Mouse (Mus musculus) CH12.LX (cell line): ENCODE data around the gene Kdm1b. TPM values are rescaled to one million over a fixed set of nuclear protein-coding genes. Genes with fewer than 3 reads are reported as not detected.

ENCODE experiments used
- DNase-seq: peaks from one replicate; pipeline ENCODE4 v3.0.0-alpha.2; 2013; ENCODE audit errors: extremely low read depth
- H3K27ac ChIP-seq: 2 replicates; pipeline ENCODE4 v1.5.1; 2012; ENCODE audit warnings: low read depth, mild to moderate bottlenecking, control low read depth, moderate library complexity; ENCODE audit not compliant: insufficient read depth
- H3K27me3 ChIP-seq: replicated peaks from 2 replicates; pipeline ENCODE3; 2012; ENCODE audit warnings: inconsistent platforms
- H3K36me3 ChIP-seq, 2 experiments: replicated peaks in 1 of 2; 2 replicates each; pipeline versions ENCODE3 to v1.6.1; 2012; ENCODE audit warnings: inconsistent platforms in 1 of 2, low read length in 1 of 2, mild to moderate bottlenecking in 1 of 2, mixed read lengths in 1 of 2, moderate library complexity in 1 of 2; ENCODE audit not compliant: control insufficient read depth in 1 of 2, insufficient read depth in 1 of 2
- H3K4me1 ChIP-seq, 2 experiments: 2 replicates each; pipeline ENCODE4 v1.6.1; 2012; ENCODE audit warnings: inconsistent platforms in 1 of 2, moderate library complexity in 1 of 2; ENCODE audit not compliant: insufficient read depth in 2 of 2, control insufficient read depth in 1 of 2
- H3K4me2 ChIP-seq: 2 replicates; pipeline ENCODE4 v1.6.1; 2012; ENCODE audit warnings: low read depth, mild to moderate bottlenecking, control low read depth; ENCODE audit not compliant: poor library complexity, insufficient read depth, severe bottlenecking
- H3K4me3 ChIP-seq, 3 experiments: fragments of 150-350 bp in 1 of 3; sonication (generic) in 1 of 3; replicated peaks in 1 of 3; 2 replicates each; pipeline versions ENCODE3 to v1.5.1; 2011 to 2012; ENCODE audit warnings: low read depth in 2 of 3, low read length in 2 of 3, mild to moderate bottlenecking in 2 of 3, moderate library complexity in 2 of 3, control low read depth in 1 of 3, improper control_type of control experiment in 1 of 3, inconsistent platforms in 1 of 3, mixed read lengths in 1 of 3; ENCODE audit not compliant: poor library complexity in 1 of 3
- H3K79me2 ChIP-seq: replicated peaks from 2 replicates; pipeline ENCODE4 v1.6.1; 2012; ENCODE audit warnings: mild to moderate bottlenecking, moderate library complexity; ENCODE audit not compliant: control insufficient read depth, poor library complexity, insufficient read depth, severe bottlenecking; ENCODE audit errors: extremely low read depth
- H3K9ac ChIP-seq: 2 replicates; pipeline ENCODE4 v1.6.1; 2012; ENCODE audit warnings: low read depth, mild to moderate bottlenecking, control low read depth, moderate library complexity; ENCODE audit not compliant: insufficient read depth
- H3K9me3 ChIP-seq: replicated peaks from 2 replicates; pipeline ENCODE3; 2012; ENCODE audit warnings: low read length, inconsistent platforms, mixed read lengths
- CHD1 ChIP-seq: IDR thresholded peaks from 2 replicates; pipeline ENCODE4 v1.6.1; 2012; ENCODE audit warnings: low read depth, low read length, improper control_type of control experiment, inconsistent platforms
- EP300 ChIP-seq: IDR thresholded peaks from 2 replicates; pipeline ENCODE4 v1.6.1; 2011; ENCODE audit warnings: low read length, improper control_type of control experiment
- JUND ChIP-seq: conservative IDR thresholded peaks from 2 replicates; pipeline ENCODE4 v1.6.1; 2011; ENCODE audit warnings: low read depth, low read length, improper control_type of control experiment
- KAT2A ChIP-seq: IDR thresholded peaks from 2 replicates; pipeline ENCODE4 v1.6.1; 2012; ENCODE audit warnings: low read length, improper control_type of control experiment, inconsistent platforms; ENCODE audit not compliant: insufficient replicate concordance
- MAFK ChIP-seq: IDR thresholded peaks from 2 replicates; pipeline ENCODE4 v1.6.1; 2011; ENCODE audit warnings: low read length, improper control_type of control experiment; ENCODE audit not compliant: insufficient replicate concordance
- MAX ChIP-seq: IDR thresholded peaks from 2 replicates; pipeline ENCODE4 v1.6.1; 2011; ENCODE audit warnings: low read length, improper control_type of control experiment
- MEF2A ChIP-seq: IDR thresholded peaks from 2 replicates; pipeline ENCODE4 v1.6.1; 2014; ENCODE audit warnings: low read depth, mild to moderate bottlenecking, inconsistent platforms, low read length, improper control_type of control experiment, borderline replicate concordance
- MXI1 ChIP-seq: IDR thresholded peaks from 2 replicates; pipeline ENCODE4 v1.6.1; 2011; ENCODE audit warnings: mild to moderate bottlenecking, low read depth, low read length, improper control_type of control experiment
- NELFE ChIP-seq: IDR thresholded peaks from 2 replicates; pipeline ENCODE4 v1.6.1; 2011; ENCODE audit warnings: low read depth, low read length, improper control_type of control experiment
- NRF1 ChIP-seq: IDR thresholded peaks from 2 replicates; pipeline ENCODE4 v1.6.1; 2014; ENCODE audit warnings: low read depth, mild to moderate bottlenecking, inconsistent platforms, low read length, improper control_type of control experiment, moderate library complexity
- PAX5 ChIP-seq: IDR thresholded peaks from 2 replicates; pipeline ENCODE4 v1.6.1; 2012; ENCODE audit warnings: low read length, inconsistent platforms, mixed read lengths
- POLR2A ChIP-seq: IDR thresholded peaks from 2 replicates; pipeline ENCODE4 v1.6.1; 2011; ENCODE audit warnings: low read depth, mild to moderate bottlenecking, improper control_type of control experiment, low read length
- SIN3A ChIP-seq: IDR thresholded peaks from 2 replicates; pipeline ENCODE4 v1.6.1; 2012; ENCODE audit warnings: low read length, improper control_type of control experiment, inconsistent platforms
- SMC3 ChIP-seq: IDR thresholded peaks from 2 replicates; pipeline ENCODE4 v1.6.1; 2011; ENCODE audit warnings: low read depth, low read length, improper control_type of control experiment
- UBTF ChIP-seq: IDR thresholded peaks from 2 replicates; pipeline ENCODE4 v1.6.1; 2012; ENCODE audit warnings: low read depth, mild to moderate bottlenecking, inconsistent platforms, low read length, improper control_type of control experiment, moderate library complexity
- ZKSCAN1 ChIP-seq: IDR thresholded peaks from 2 replicates; pipeline ENCODE4 v1.6.1; 2012; ENCODE audit warnings: low read depth, inconsistent platforms, low read length, improper control_type of control experiment, borderline replicate concordance
- ZNF384 ChIP-seq: IDR thresholded peaks from 2 replicates; pipeline ENCODE4 v1.6.1; 2012; ENCODE audit warnings: low read depth, low read length, improper control_type of control experiment, inconsistent platforms
- dilution Hi-C: fragments of 300-500 bp; cut with MboI; formaldehyde crosslinking; loops from 2 replicates; pipeline ENCODE4 v1.14.3; 2020; ENCODE audit warnings: low sequenced_read_pairs; ENCODE audit not compliant: extremely low pct_unique_long_range_greater_than_20kb, extremely low pct_ligation_motif_present
- in situ Hi-C: fragments of 300-500 bp; cut with MboI; formaldehyde crosslinking; loops from 3 replicates; pipeline ENCODE4 v1.14.3; 2019; ENCODE audit warnings: low sequenced_read_pairs, low pct_ligation_motif_present, low pct_unique_long_range_greater_than_20kb, mixed read lengths
- polyA plus RNA-seq: library from polyadenylated mRNA; unstranded; fragments of >175 nt; gene quantifications from 2 replicates; pipeline ENCODE4 v1.2.1, GENCODE M21; 2012; ENCODE audit warnings: low read depth; ENCODE audit not compliant: insufficient read length
- total RNA-seq, 2 experiments: library from RNA; depleted of rRNA; stranded (reverse); fragments of 300-350 nt in 1 of 2; fragments of >200 nt in 1 of 2; gene quantifications; 2 replicates each; pipeline ENCODE4 v1.2.3; 2012 to 2014

Gene Kdm1b
- total and polyA plus RNA-seq, 3 experiments: 9.8 to 20.3 (median 11.1) TPM

- no peak for DNase-seq
- Histone ChIP-seq H3K9ac (no peak overlapping the region), H3K4me1 (0 out of 4 replicates have a peak, but pooled peaks cover 0 to 3% of the 10 kb centered on the region in 2 experiments), H3K27ac (no peak overlapping the region), H3K4me3 (no peak overlapping the region), H3K4me2 (no peak overlapping the region), H3K9me3 (no peaks in the 10 kb centered on the region), H3K79me2 (no peaks in the 10 kb centered on the region), H3K36me3 (no peaks in the 10 kb centered on the region), H3K27me3 (no peaks in the 10 kb centered on the region)
- dilution Hi-C loops (no loop called here), in situ Hi-C loops (no loop called here)
- TF ChIP-seq SMC3 (no peak), NELFE (no peak), POLR2A (no peak), MAX (no peak), NRF1 (no peak), UBTF (no peak)
- TF ChIP-seq, all 38 proteins: peak for 0
Observed at GRCm38 (mm10) chr13:47124449-47124848, 81.2 kb downstream of the Kdm1b start.

DNA sequence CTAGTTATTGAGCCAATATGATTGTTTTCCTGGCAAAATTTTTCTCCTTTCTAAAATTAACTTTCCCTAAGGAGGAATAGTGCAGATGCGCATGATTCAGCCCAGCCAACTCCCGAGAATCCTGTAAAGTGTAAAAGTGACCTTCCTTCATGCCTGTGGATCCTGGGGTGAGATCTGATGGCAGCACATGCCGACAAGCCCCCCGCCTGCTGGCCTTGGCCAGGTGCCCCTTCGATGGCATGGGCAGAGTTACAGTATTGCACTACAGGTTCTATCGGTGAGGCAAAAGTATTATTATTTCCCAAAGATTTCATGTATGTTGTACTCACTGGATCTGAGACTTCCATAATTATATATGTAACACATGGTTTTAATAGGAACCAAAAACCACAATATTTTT is 81.7 kb downstream of the Kdm1b start:
- Histone ChIP-seq H3K4me1 (0 out of 4 replicates have a peak, but pooled peaks cover 0 to 3% of the 10 kb centered on the region in 2 experiments), H3K4me3 (no peak overlapping the region), H3K27ac (no peak overlapping the region), H3K36me3 (no peaks in the 10 kb centered on the region), H3K9ac (no peak overlapping the region), H3K79me2 (no peaks in the 10 kb centered on the region), H3K4me2 (no peak overlapping the region), H3K27me3 (no peaks in the 10 kb centered on the region), H3K9me3 (no peaks in the 10 kb centered on the region)
- in situ Hi-C loops: loop anchor here (25.0 kb wide), 1 partner anchor 1337 kb away; no protein-coding TSS in a partner anchor
- dilution Hi-C loops: no loop called here
- TF ChIP-seq CHD1: no peak
- no peak for DNase-seq

GRCm38 (mm10) chr13:47125595-47125994 is 82.3 kb downstream of the Kdm1b start:
- no peak for TF ChIP-seq SIN3A
- TF ChIP-seq MAFK: no peak
- TF ChIP-seq EP300: no peak
- no peak for TF ChIP-seq MEF2A
- no peak for TF ChIP-seq KAT2A
- TF ChIP-seq NRF1: no peak
- no peak for TF ChIP-seq JUND
- no peak for TF ChIP-seq ZKSCAN1
- TF ChIP-seq PAX5: no peak
- no peak for TF ChIP-seq UBTF
- no peak for TF ChIP-seq POLR2A
- TF ChIP-seq ZNF384: no peak
- no peak for TF ChIP-seq MXI1
- no peak for TF ChIP-seq CHD1
- Histone ChIP-seq H3K9ac (no peak overlapping the region), H3K4me1 (0 out of 4 replicates have a peak, but pooled peaks cover 0 to 3% of the 10 kb centered on the region in 2 experiments), H3K27me3 (no peaks in the 10 kb centered on the region), H3K4me2 (no peak overlapping the region), H3K27ac (no peak overlapping the region), H3K79me2 (no peaks in the 10 kb centered on the region), H3K9me3 (no peaks in the 10 kb centered on the region), H3K4me3 (no peak overlapping the region), H3K36me3 (no peaks in the 10 kb centered on the region)
- DNase-seq: no peak
- in situ Hi-C loops (loop anchor here (25.0 kb wide), 1 partner anchor 1337 kb away; no protein-coding TSS in a partner anchor), dilution Hi-C loops (no loop called here)
